Mouse (Mus musculus): ENCODE results near the gene Fkbp10. TPM values are rescaled to one million over a fixed set of nuclear protein-coding genes. Genes with fewer than 3 reads are reported as not detected.

Fkbp10 gene
- polyA plus RNA-seq, 1 experiment: 10.0 TPM

GRCm38 (mm10) chr11:100409686-100410085, 5.8 kb upstream of the Fkbp10 start:
- H3K36me3 ChIP-seq (ENCODE audit: control insufficient read depth, insufficient read depth, low read length): no peaks in the 10 kb centered on the region
- no peaks in the 10 kb centered on the region for H3K27me3 ChIP-seq (ENCODE audit: control insufficient read depth, insufficient read depth, low read length)
- WGBS: 79% methylated on average over 3 of the region's 3 CpGs
- TF ChIP-seq CTCF (IDR thresholded peaks at IDR 0.05; ENCODE audit: extremely low read depth, insufficient read length, insufficient replicate concordance, low read depth, low read length): no peak
- TF ChIP-seq POLR2A (IDR thresholded peaks at IDR 0.05; ENCODE audit: low read depth, low read length): no peak
- peaks cover 12% of the 10 kb centered on the region for H3K4me1 ChIP-seq (ENCODE audit: control insufficient read depth, insufficient read depth, insufficient read length, low read length)
- H3K27ac ChIP-seq (ENCODE audit: insufficient read depth, low read depth, low read length): no peak overlapping the region
- H3K4me3 ChIP-seq (ENCODE audit: low read depth, low read length): no peak overlapping the region

GRCm38 (mm10) chr11:100411736-100412135, 3.8 kb upstream of the Fkbp10 start:
- Histone ChIP-seq H3K27me3 (ENCODE audit: control insufficient read depth, insufficient read depth, low read length) (peaks cover 11% of the 10 kb centered on the region), H3K4me3 (ENCODE audit: low read depth, low read length) (peak overlapping the region; percentile 22; the same call in 1 of the 2 replicates), H3K4me1 (ENCODE audit: control insufficient read depth, insufficient read depth, insufficient read length, low read length) (peaks cover 13% of the 10 kb centered on the region), H3K27ac (ENCODE audit: insufficient read depth, low read depth, low read length) (no peak overlapping the region), H3K36me3 (ENCODE audit: control insufficient read depth, insufficient read depth, low read length) (no peaks in the 10 kb centered on the region)
- WGBS: 36% methylated on average over 11 of the region's 11 CpGs
- no peak for TF ChIP-seq POLR2A (IDR thresholded peaks at IDR 0.05; ENCODE audit: low read depth, low read length)
- TF ChIP-seq CTCF (IDR thresholded peaks at IDR 0.05; ENCODE audit: extremely low read depth, insufficient read length, insufficient replicate concordance, low read depth, low read length): no peak

GRCm38 (mm10) chr11:100413541-100413940, 2.0 kb upstream of the Fkbp10 start:
- TF ChIP-seq CTCF (IDR thresholded peaks at IDR 0.05; ENCODE audit: extremely low read depth, insufficient read length, insufficient replicate concordance, low read depth, low read length) (no peak), POLR2A (IDR thresholded peaks at IDR 0.05; ENCODE audit: low read depth, low read length) (no peak)
- 81% methylated on average over 11 of the region's 11 CpGs for WGBS

GRCm38 (mm10) chr11:100414021-100414913, 1.2 kb upstream of the Fkbp10 start, which contains the start of gene P3h4:
TSS of gene P3h4 (minus strand) at chr11:100414836.
- Histone ChIP-seq H3K27ac (ENCODE audit: insufficient read depth, low read depth, low read length) (peak within 1 kb of the TSS; percentile 73), H3K4me1 (ENCODE audit: control insufficient read depth, insufficient read depth, insufficient read length, low read length) (peaks cover 13% of the 10 kb centered on the region), H3K36me3 (ENCODE audit: control insufficient read depth, insufficient read depth, low read length) (no peaks in the 10 kb centered on the region), H3K4me3 (ENCODE audit: low read depth, low read length) (peak within 1 kb of the TSS; percentile 65), H3K27me3 (ENCODE audit: control insufficient read depth, insufficient read depth, low read length) (peaks cover 11% of the 10 kb centered on the region)
- peak; percentile 59 for TF ChIP-seq CTCF (IDR thresholded peaks at IDR 0.05; ENCODE audit: extremely low read depth, insufficient read length, insufficient replicate concordance, low read depth, low read length)
- TF ChIP-seq POLR2A (IDR thresholded peaks at IDR 0.05; ENCODE audit: low read depth, low read length): no peak
- WGBS: 5% methylated on average over 92 of the region's 93 CpGs

More at GRCm38 (mm10) chr11:100413541-100413940, 2.0 kb upstream of the Fkbp10 start:
- H3K4me1 ChIP-seq (ENCODE audit: control insufficient read depth, insufficient read depth, insufficient read length, low read length): peaks cover 13% of the 10 kb centered on the region
- H3K4me3 ChIP-seq (ENCODE audit: low read depth, low read length): peak overlapping the region; percentile 65
- H3K27ac ChIP-seq (ENCODE audit: insufficient read depth, low read depth, low read length): no peak overlapping the region
- no peaks in the 10 kb centered on the region for H3K36me3 ChIP-seq (ENCODE audit: control insufficient read depth, insufficient read depth, low read length)
- peaks cover 11% of the 10 kb centered on the region for H3K27me3 ChIP-seq (ENCODE audit: control insufficient read depth, insufficient read depth, low read length)

GRCm38 (mm10) chr11:100421537-100421936, 6.0 kb downstream of the Fkbp10 start:
- Histone ChIP-seq H3K27ac (ENCODE audit: insufficient read depth, low read depth, low read length) (no peak overlapping the region), H3K27me3 (ENCODE audit: control insufficient read depth, insufficient read depth, low read length) (no peaks in the 10 kb centered on the region), H3K36me3 (ENCODE audit: control insufficient read depth, insufficient read depth, low read length) (no peaks in the 10 kb centered on the region), H3K4me3 (ENCODE audit: low read depth, low read length) (no peak overlapping the region), H3K4me1 (ENCODE audit: control insufficient read depth, insufficient read depth, insufficient read length, low read length) (no peaks in the 10 kb centered on the region; the same call in 1 of the 2 replicates)
- WGBS: 88% methylated on average over 8 of the region's 8 CpGs
- TF ChIP-seq CTCF (IDR thresholded peaks at IDR 0.05; ENCODE audit: extremely low read depth, insufficient read length, insufficient replicate concordance, low read depth, low read length): no peak

GRCm38 (mm10) chr11:100423836-100424235, 8.3 kb downstream of the Fkbp10 start:
- H3K4me1 ChIP-seq (ENCODE audit: control insufficient read depth, insufficient read depth, insufficient read length, low read length): no peaks in the 10 kb centered on the region; the same call in 1 of the 2 replicates
- H3K36me3 ChIP-seq (ENCODE audit: control insufficient read depth, insufficient read depth, low read length): no peaks in the 10 kb centered on the region
- TF ChIP-seq CTCF (IDR thresholded peaks at IDR 0.05; ENCODE audit: extremely low read depth, insufficient read length, insufficient replicate concordance, low read depth, low read length): no peak
- 89% methylated on average over 7 of the region's 7 CpGs for WGBS
- H3K27me3 ChIP-seq (ENCODE audit: control insufficient read depth, insufficient read depth, low read length): no peaks in the 10 kb centered on the region
- H3K27ac ChIP-seq (ENCODE audit: insufficient read depth, low read depth, low read length): no peak overlapping the region
- no peak overlapping the region for H3K4me3 ChIP-seq (ENCODE audit: low read depth, low read length)

GRCm38 (mm10) chr11:100425851-100426250, 10.4 kb downstream of the Fkbp10 start:
- no peaks in the 10 kb centered on the region; the same call in 1 of the 2 replicates for H3K4me1 ChIP-seq (ENCODE audit: control insufficient read depth, insufficient read depth, insufficient read length, low read length)
- H3K4me3 ChIP-seq (ENCODE audit: low read depth, low read length): no peak overlapping the region
- no peak overlapping the region for H3K27ac ChIP-seq (ENCODE audit: insufficient read depth, low read depth, low read length)
- no peaks in the 10 kb centered on the region for H3K27me3 ChIP-seq (ENCODE audit: control insufficient read depth, insufficient read depth, low read length)
- no peaks in the 10 kb centered on the region for H3K36me3 ChIP-seq (ENCODE audit: control insufficient read depth, insufficient read depth, low read length)
- TF ChIP-seq CTCF (IDR thresholded peaks at IDR 0.05; ENCODE audit: extremely low read depth, insufficient read length, insufficient replicate concordance, low read depth, low read length) (peak; percentile 63; the same call in 1 of the 2 replicates), POLR2A (IDR thresholded peaks at IDR 0.05; ENCODE audit: low read depth, low read length) (no peak)
- WGBS: 33% methylated on average over 7 of the region's 7 CpGs
